Mouse (Mus musculus): ENCODE results near the gene Sptbn1.

Sptbn1 gene

GRCm38 (mm10) chr11:30143090-30143489 lies 124.9 kb downstream of the Sptbn1 start:
- in situ Hi-C loops (cut with MboI, MseI) = no loop called here

- in situ Hi-C loops (cut with MboI, MseI) = no loop called here
Measured at GRCm38 (mm10) chr11:30139165-30139826, 128.7 kb downstream of the Sptbn1 start.

- in situ Hi-C loops (cut with MboI, MseI) = no loop called here
Measured at GRCm38 (mm10) chr11:30137081-30137480, 130.9 kb downstream of the Sptbn1 start.

- in situ Hi-C loops (cut with MboI, MseI) = no loop called here
Measured at GRCm38 (mm10) chr11:30134058-30134457, 133.9 kb downstream of the Sptbn1 start.

GRCm38 (mm10) chr11:30132581-30132980 lies 135.4 kb downstream of the Sptbn1 start:
- in situ Hi-C loops (cut with MboI, MseI) = no loop called here

GRCm38 (mm10) chr11:30131640-30132039 lies 136.3 kb downstream of the Sptbn1 start:
- in situ Hi-C loops (cut with MboI, MseI) = no loop called here

GRCm38 (mm10) chr11:30129339-30129738 lies 138.6 kb downstream of the Sptbn1 start:
- in situ Hi-C loops (cut with MboI, MseI) = no loop called here

- in situ Hi-C loops (cut with MboI, MseI) = no loop called here
Measured at GRCm38 (mm10) chr11:30126840-30127239, 141.1 kb downstream of the Sptbn1 start.

GRCm38 (mm10) chr11:30118038-30118437 lies 149.9 kb downstream of the Sptbn1 start:
- in situ Hi-C loops (cut with MboI, MseI) = no loop called here

GRCm38 (mm10) chr11:30113631-30114030 lies 154.3 kb downstream of the Sptbn1 start:
- in situ Hi-C loops (cut with MboI, MseI) = no loop called here

GRCm38 (mm10) chr11:30110634-30111033 lies 157.3 kb downstream of the Sptbn1 start:
- in situ Hi-C loops (cut with MboI, MseI) = no loop called here

GRCm38 (mm10) chr11:30104177-30104576 lies 163.8 kb downstream of the Sptbn1 start:
- in situ Hi-C loops (cut with MboI, MseI) = loop anchor here in 1 of 2 experiments (5.0 kb wide), 1 partner anchor 118 kb away; no protein-coding TSS in a partner anchor

- in situ Hi-C loops (cut with MboI, MseI) = loop anchor here in 1 of 2 experiments (5.0 kb wide), 1 partner anchor 120 kb away; no protein-coding TSS in a partner anchor
Measured at GRCm38 (mm10) chr11:30102594-30102993, 165.4 kb downstream of the Sptbn1 start.

GRCm38 (mm10) chr11:30101796-30102195 lies 166.2 kb downstream of the Sptbn1 start:
- in situ Hi-C loops (cut with MboI, MseI) = loop anchor here in 1 of 2 experiments (5.0 kb wide), 1 partner anchor 121 kb away; no protein-coding TSS in a partner anchor

GRCm38 (mm10) chr11:30101162-30101561 lies 166.8 kb downstream of the Sptbn1 start:
- in situ Hi-C loops (cut with MboI, MseI) = loop anchor here in 1 of 2 experiments (5.0 kb wide), 1 partner anchor 121 kb away; no protein-coding TSS in a partner anchor

- in situ Hi-C loops (cut with MboI, MseI) = loop anchor here (5.0 to 25.0 kb wide), 2 partner anchors 122 to 537 kb away; partner anchors contain the start of gene Acyp2 (in 1 of the 2)
Measured at GRCm38 (mm10) chr11:30099916-30100315, 168.1 kb downstream of the Sptbn1 start.

- in situ Hi-C loops (cut with MboI, MseI) = loop anchor here in 1 of 2 experiments (25.0 kb wide), 1 partner anchor 542 kb away; the partner anchor contains the start of gene Acyp2
Measured at GRCm38 (mm10) chr11:30095212-30095773, 172.7 kb downstream of the Sptbn1 start.

GRCm38 (mm10) chr11:30091892-30092291 lies 176.1 kb downstream of the Sptbn1 start:
- in situ Hi-C loops (cut with MboI, MseI) = loop anchor here in 1 of 2 experiments (25.0 kb wide), 1 partner anchor 545 kb away; the partner anchor contains the start of gene Acyp2

GRCm38 (mm10) chr11:30085114-30085513 lies 182.9 kb downstream of the Sptbn1 start:
- in situ Hi-C loops (cut with MboI, MseI) = loop anchor here in 1 of 2 experiments (25.0 kb wide), 1 partner anchor 552 kb away; the partner anchor contains the start of gene Acyp2

GRCm38 (mm10) chr11:30057299-30057698 lies 210.7 kb downstream of the Sptbn1 start:
- in situ Hi-C loops (cut with MboI, MseI) = no loop called here

All from T-helper 17 cell (primary cell).